Mouse (Mus musculus): ENCODE data around the gene Mrgpra6. TPM values are rescaled to one million over a fixed set of nuclear protein-coding genes. Genes with fewer than 3 reads are reported as not detected.
A peak's percentile ranks its signal among the peaks of the same experiment; 100 is the strongest.

Gene Mrgpra6
- polyA plus RNA-seq (2012; rRNA removed), result not detected in 2 replicates

DNA sequence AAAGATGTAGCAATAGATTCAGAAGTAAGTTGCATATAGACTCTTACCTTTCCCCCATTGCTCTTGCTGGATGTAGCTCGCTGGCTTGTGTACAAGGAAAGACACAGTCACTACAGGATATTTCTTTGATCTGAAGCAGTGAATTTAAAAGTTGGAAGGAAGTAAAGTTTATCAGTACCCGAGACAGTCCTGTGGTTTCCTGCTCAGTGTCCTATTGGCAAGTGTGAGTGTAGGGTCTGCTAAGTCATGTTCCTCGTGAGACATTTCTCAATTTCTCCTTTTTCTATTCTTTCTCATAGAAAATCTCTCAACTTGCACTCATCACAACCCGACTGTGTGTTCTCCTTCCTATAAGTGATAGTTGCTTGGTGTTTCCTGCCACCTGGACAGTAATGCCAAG is at the start of gene Mrgpra6:
TSS of gene Mrgpra6 (minus strand) at position 91 of the 400 bp plus-strand sequence.
- no peak for DNase-seq (ENCODE audit: low read depth, low spot score)
- WGBS, result 51% methylated on average over 4 of the region's 4 CpGs

- DNase-seq (ENCODE audit: low read depth, low spot score), result no peak
- 60% methylated on average over 1 of the region's 1 CpGs for WGBS
Measured at GRCm38 (mm10) chr7:47252770-47253169, 48.0 kb upstream of the Mrgpra6 start, which contains the start of gene Mrgpra9. Mrgpra9 (minus strand) TSS chr7:47252848.

GRCm38 (mm10) chr7:47244658-47245057 is 39.9 kb upstream of the Mrgpra6 start:
- no peak for DNase-seq (ENCODE audit: low read depth, low spot score)
- WGBS, result 55% methylated on average over 3 of the region's 3 CpGs

DNA sequence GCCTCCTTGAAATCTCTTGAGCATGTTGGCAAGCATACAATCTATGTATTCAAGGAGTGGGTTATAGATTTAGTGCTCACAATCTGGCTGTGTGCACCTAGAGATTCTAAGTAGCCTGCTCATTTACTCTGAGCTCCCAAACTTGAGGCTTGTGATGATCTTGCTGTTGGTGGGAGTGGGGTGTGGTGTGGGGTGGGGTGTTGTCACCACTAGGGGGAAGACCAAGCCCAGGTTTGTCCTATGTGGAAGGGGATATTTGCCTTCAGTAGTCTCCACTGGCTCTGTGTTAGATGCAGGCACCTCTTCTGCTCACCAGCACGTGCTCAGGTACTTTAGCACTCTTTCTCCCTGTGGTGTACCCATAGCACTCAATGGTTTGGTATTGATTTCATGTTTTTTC is 9.4 kb downstream of the Mrgpra6 start:
- DNase-seq (ENCODE audit: low read depth, low spot score), result no peak

DNA sequence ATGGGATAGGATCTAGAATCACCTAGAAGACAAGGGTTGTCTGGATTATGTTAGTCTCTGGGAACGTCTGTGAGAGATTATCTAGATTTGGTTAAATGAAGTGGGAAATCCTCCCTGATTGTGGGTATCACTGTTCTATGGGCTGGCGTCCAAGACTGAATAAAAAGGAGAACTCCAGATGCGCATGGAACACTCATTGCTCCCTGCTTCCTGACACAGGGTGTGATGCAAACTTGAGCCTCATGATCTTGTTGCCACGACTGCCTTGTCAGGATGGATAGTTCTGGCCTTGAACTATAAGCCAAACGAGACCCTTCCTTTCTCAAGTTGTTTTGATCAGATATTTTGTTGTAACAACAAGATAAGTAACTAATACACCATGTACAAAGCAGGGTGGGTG is 33.9 kb downstream of the Mrgpra6 start:
- no peak for DNase-seq (ENCODE audit: low read depth, low spot score)
- 61% methylated on average over 5 of the region's 5 CpGs for WGBS

More for the DNA sequence above, 9.4 kb downstream of the Mrgpra6 start:
- WGBS, result 54% methylated on average over 1 of the region's 1 CpGs

- WGBS, result 71% methylated on average over 4 of the region's 4 CpGs
- DNase-seq (ENCODE audit: low read depth, low spot score), result no peak
Measured at GRCm38 (mm10) chr7:47165028-47165427, 39.7 kb downstream of the Mrgpra6 start.

DNA sequence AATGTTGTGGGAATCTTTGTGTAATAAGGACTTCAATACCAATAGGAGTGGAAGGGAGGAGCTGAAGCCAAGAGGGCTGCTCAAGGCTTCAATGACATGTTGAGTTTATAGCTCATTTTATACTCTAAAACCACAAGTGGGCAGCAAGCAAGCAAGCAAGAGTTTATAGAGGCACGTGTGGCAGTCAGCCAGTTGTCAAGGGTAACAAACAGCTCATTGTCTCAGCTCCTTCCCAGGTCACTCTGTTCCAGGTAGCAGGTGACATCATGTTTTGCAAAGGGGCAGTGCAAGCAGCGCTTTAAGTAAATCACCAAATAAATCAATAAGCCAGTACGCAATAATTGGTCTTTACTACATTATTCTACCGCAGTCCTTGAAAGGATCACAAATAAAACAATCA is 41.5 kb downstream of the Mrgpra6 start:
- peak; percentile 32 for DNase-seq (ENCODE audit: low read depth, low spot score)
- 31% methylated on average over 4 of the region's 4 CpGs for WGBS

GRCm38 (mm10) chr7:47158451-47158850 is 46.3 kb downstream of the Mrgpra6 start:
- DNase-seq (ENCODE audit: low read depth, low spot score), result no peak
- 53% methylated on average over 2 of the region's 2 CpGs for WGBS

GRCm38 (mm10) chr7:47157743-47158142 is 47.0 kb downstream of the Mrgpra6 start:
- 67% methylated on average over 9 of the region's 9 CpGs for WGBS
- DNase-seq (ENCODE audit: low read depth, low spot score), result no peak

DNA sequence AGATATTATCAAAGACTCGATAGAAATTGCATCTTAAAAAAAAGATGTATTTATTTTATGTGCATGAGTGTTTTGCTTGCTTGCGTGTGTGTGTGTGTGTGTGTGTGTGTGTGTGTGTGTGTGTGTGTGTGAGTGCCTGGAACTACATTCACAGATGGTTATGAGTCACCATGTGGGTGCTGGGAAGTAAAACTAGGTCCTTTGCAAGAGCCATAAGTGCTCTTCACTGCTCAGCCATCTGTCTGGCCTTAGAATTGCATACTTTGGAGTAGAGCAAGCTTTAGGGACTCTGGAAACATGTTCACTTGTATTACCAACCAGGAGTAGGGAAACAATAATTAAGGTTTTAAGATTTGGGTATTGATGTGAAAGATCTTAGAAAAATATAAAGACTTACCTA is 48.9 kb downstream of the Mrgpra6 start:
- 73% methylated on average over 2 of the region's 2 CpGs for WGBS
- DNase-seq (ENCODE audit: low read depth, low spot score), result no peak

- no peak for DNase-seq (ENCODE audit: low read depth, low spot score)
- WGBS, result 92% methylated on average over 4 of the region's 4 CpGs
Measured at GRCm38 (mm10) chr7:47155396-47155795, 49.3 kb downstream of the Mrgpra6 start.

DNA sequence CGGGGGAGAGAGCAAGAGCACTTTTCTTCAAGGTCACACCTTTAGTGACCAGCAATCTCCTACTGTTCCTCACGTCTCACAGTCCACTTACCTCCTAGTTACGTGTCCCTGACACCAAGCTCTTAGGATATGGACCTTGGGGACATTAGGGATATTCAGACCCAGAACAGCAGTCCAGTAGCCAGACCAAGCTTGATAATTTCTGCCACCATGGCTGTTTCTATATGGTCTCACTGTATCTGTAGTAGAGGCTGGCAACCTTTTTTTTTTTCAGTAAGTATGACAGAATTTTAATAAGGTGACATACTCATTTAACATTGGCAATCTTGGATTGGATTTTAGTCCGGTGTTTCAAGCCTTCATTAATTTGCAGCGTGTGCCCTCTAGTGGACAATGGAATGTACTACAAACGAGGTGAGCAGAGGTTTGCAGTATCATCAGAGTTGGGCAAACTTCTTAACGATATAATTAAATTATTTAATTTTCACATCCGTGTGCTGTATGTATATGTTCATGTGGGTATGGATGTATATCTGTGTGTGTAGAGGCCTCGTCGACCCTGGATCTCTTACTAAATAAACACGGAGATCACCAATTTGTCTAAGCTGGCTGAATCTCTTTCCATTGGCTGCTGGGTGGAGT is 54.2 kb downstream of the Mrgpra6 start:
- peak; percentile 32 for DNase-seq (ENCODE audit: low read depth, low spot score)
- 11% methylated on average over 11 of the region's 11 CpGs for WGBS

DNA sequence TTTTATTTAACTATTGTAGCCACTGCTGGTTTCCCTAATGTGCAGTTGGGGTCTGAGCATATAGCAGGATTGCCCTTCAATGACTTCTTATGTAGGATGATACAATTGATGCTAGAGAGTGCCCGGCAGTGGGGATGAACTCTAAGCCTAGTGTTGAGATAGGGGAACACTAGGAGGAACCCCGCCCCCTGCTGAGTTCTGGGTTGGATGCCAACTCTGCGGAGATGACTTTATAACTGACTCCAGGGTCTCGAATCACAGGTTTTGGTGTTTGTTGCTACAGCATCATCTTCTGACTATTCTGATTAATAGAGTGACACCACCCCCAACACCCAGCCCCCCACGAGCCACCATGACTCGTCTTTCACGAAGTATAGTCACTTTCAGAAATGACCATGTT is 56.4 kb downstream of the Mrgpra6 start:
- 78% methylated on average over 7 of the region's 7 CpGs for WGBS
- DNase-seq (ENCODE audit: low read depth, low spot score), result no peak

- WGBS, result 45% methylated on average over 12 of the region's 12 CpGs
- no peak for DNase-seq (ENCODE audit: low read depth, low spot score)
Measured at GRCm38 (mm10) chr7:47146034-47146812, 58.5 kb downstream of the Mrgpra6 start.

DNA sequence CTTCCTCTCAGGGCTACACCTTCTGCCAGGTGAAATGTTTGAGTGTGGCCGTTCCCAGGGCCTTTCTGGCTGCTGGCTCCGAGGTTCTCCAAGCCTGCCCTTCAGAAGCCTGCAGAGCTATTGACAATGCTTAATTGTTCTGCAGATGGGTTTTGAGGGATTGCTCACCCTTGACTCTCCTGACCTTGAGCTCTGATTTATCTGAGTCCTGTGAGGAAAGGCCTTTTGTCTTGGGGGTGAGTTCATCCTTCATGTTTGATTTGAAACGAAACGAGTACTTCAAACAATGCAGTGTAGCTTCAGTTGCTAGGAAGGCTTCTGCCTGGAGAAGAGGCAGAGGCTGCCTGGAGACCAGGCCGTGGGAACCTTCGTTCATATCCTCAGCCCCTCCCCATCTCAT is 60.4 kb downstream of the Mrgpra6 start:
- WGBS, result 23% methylated on average over 6 of the region's 6 CpGs
- no peak for DNase-seq (ENCODE audit: low read depth, low spot score)

- 67% methylated on average over 8 of the region's 8 CpGs for WGBS
- DNase-seq (ENCODE audit: low read depth, low spot score), result no peak
Measured at GRCm38 (mm10) chr7:47139823-47140325, 64.8 kb downstream of the Mrgpra6 start.

Other genes starting within 250 kb of the Mrgpra6 start
- 2.5 and 4.3 TPM in 2 replicates for gene Uevld, start 246.4 kb downstream of the Mrgpra6 start, polyA plus RNA-seq (2012; rRNA removed)
- gene Gm9999, start 221.3 kb downstream of the Mrgpra6 start, polyA plus RNA-seq (2012; rRNA removed), result not detected in 2 replicates
- gene Spty2d1, start 196.5 kb downstream of the Mrgpra6 start, polyA plus RNA-seq (2012; rRNA removed), result 3.8 and 6.2 TPM in 2 replicates
- gene Tmem86a, start 154.3 kb downstream of the Mrgpra6 start, polyA plus RNA-seq (2012; rRNA removed), result 52.8 and 183 TPM in 2 replicates
- 0.21 and 1.2 TPM in 2 replicates for gene Ptpn5, start 71.2 kb downstream of the Mrgpra6 start, polyA plus RNA-seq (2012; rRNA removed)
- gene Mrgpra9, start 47.9 kb upstream of the Mrgpra6 start, polyA plus RNA-seq (2012; rRNA removed), result 0.34 TPM in 1 of 2 replicates, not detected in the other
- gene Mrgpra1, start 149.3 kb upstream of the Mrgpra6 start, polyA plus RNA-seq (2012; rRNA removed), result not detected in 2 replicates
- not detected in 2 replicates for gene Mrgpra2a, start 247.2 kb upstream of the Mrgpra6 start, polyA plus RNA-seq (2012; rRNA removed)

Data from large intestine, adult 2 months (tissue).